Mouse (Mus musculus): ENCODE results near the gene Tbxas1. TPM values are rescaled to one million over a fixed set of nuclear protein-coding genes. Genes with fewer than 3 reads are reported as not detected.

The Tbxas1 gene
- total RNA-seq, 2 experiments from 2014 or later: 2.3 TPM

- intact Hi-C loops (cut with DNase I): no loop called here
Observed at GRCm38 (mm10) chr6:39131480-39131879, 256.3 kb downstream of the Tbxas1 start.

DNA sequence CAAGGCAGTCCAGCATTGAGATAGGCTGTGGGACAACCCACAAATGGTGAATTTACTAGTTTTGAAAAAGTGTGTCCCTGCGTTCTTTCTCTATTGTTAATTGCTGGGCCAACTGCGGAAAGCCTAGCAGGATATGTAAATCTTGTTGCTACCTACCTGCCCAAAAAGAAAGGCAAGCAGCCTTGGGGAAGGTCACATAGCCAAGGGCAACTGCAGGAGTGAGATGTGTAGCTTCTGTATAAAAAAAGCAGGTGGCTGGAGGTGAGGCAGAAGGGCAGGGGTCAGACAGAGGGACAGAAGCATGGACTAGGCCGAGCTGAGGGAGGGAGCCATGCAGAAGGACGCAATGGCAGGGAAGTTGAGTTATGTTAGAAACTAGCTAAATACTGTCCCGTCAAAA lies 257.4 kb downstream of the Tbxas1 start:
- DNase-seq (ENCODE audit: low spot score in 2 of 2): no peak
- intact Hi-C loops (cut with DNase I): no loop called here

More at GRCm38 (mm10) chr6:39131480-39131879, 256.3 kb downstream of the Tbxas1 start:
- DNase-seq (ENCODE audit: low spot score in 2 of 2): no peak

Other genes with a start within 250 kb of the Tbxas1 start
- gene Klrg2, start 238.2 kb upstream of the Tbxas1 start, total RNA-seq (2021): 1 to 10 TPM in 1 of 2 experiments, under 1 TPM in 1; 0.74 to 1.4 TPM
- 10 to 100 TPM; 74.5 to 92.6 TPM for gene Clec2l, start 212.3 kb upstream of the Tbxas1 start, total RNA-seq (2021)
- gene Hipk2, start 761 bp downstream of the Tbxas1 start, total RNA-seq (2021): 10 to 100 TPM; 52.4 to 60.9 TPM
- 1 to 10 TPM; 4.3 to 5.1 TPM for gene Parp12, start 242.9 kb downstream of the Tbxas1 start, total RNA-seq (2021)